Mouse (Mus musculus): ENCODE data around the gene Slirp. TPM values are rescaled to one million over a fixed set of nuclear protein-coding genes. Genes with fewer than 3 reads are reported as not detected.

Slirp gene
- total RNA-seq, 2 experiments from 2014 or later: 92.6 to 101 TPM

DNA sequence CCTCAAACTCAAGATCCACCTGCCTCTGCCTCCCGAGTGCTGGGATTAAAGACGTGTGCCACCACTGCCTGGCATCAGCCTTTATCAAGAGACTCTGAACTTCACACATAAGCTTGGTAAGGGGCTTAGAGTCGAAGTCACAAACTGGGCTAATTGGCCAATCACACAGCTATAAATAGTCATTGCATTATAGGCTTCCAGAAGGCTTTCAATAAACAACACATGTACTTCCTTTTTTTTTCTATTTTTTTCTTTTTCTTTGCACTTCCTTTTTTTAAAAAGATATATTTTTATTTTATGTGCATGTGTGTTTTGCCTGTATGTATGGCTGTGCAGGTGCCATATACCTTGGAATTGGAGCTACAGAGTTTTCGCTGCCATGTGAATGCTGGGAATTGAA is 28.3 kb upstream of the Slirp start:
- no peak for TF ChIP-seq CTCF (conservative IDR thresholded peaks at IDR 0.05)
- no peak overlapping the region for H3K4me3 ChIP-seq
- no peak overlapping the region for H3K27ac ChIP-seq
- DNase-seq (ENCODE audit: low spot score in 2 of 2): no peak

GRCm38 (mm10) chr12:87416690-87417089 is 27.0 kb upstream of the Slirp start:
- Histone ChIP-seq H3K4me3 (no peak overlapping the region), H3K27ac (no peak overlapping the region)
- peak; percentile 14 to 30 for DNase-seq (ENCODE audit: low spot score in 2 of 2)
- peak; percentile 83 for TF ChIP-seq CTCF (conservative IDR thresholded peaks at IDR 0.05)

- no peak overlapping the region for H3K27ac ChIP-seq
- no peak overlapping the region for H3K4me3 ChIP-seq
- TF ChIP-seq CTCF (conservative IDR thresholded peaks at IDR 0.05): no peak
- no peak for DNase-seq (ENCODE audit: low spot score in 2 of 2)
Measured at GRCm38 (mm10) chr12:87418921-87419320, 24.8 kb upstream of the Slirp start.

- TF ChIP-seq CTCF (conservative IDR thresholded peaks at IDR 0.05): no peak
- no peak overlapping the region for H3K27ac ChIP-seq
- no peak for DNase-seq (ENCODE audit: low spot score in 2 of 2)
- H3K4me3 ChIP-seq: no peak overlapping the region
Measured at GRCm38 (mm10) chr12:87419974-87420485, 23.7 kb upstream of the Slirp start.

DNA sequence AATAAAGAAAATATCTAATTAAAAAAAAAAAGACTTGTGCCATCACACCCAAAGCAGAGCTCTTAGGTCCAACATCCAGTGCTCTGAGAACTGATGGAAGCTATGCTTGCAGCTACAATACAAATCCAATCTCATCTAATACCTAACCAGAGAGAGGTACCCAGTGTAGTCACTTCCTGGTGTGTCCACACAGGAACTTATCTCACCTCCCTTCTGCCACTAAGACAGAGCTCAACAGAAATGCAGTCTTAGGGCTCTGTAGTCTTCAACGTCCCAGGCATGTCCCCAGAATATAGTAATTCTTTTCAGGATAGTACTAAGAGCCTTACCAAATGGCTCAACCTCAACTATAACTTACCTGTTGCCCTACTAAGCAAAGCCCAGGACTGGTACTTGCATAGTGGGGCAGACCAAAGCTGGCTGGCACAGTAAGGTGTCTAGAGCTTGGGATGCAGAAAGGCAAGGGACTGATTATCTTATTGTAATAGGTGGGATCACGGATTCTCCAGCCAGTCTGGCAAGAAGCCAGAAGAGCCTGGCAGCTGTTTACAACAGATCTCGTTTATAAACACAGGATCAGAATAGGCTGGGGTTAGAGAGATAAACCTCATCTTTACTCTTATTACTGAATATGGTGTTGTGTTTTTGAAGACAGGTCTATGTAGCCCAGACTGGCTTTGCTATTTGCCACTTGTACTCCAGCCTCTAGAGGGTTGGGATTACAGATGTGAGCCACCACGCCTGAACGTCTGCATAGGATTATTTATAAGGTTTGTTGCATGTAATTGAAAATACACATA is 21.8 kb upstream of the Slirp start:
- Histone ChIP-seq H3K27ac (no peak overlapping the region), H3K4me3 (no peak overlapping the region)
- no peak for DNase-seq (ENCODE audit: low spot score in 2 of 2)
- no peak for TF ChIP-seq CTCF (conservative IDR thresholded peaks at IDR 0.05)

- TF ChIP-seq CTCF (conservative IDR thresholded peaks at IDR 0.05): no peak
- no peak for DNase-seq (ENCODE audit: low spot score in 2 of 2)
- Histone ChIP-seq H3K27ac (no peak overlapping the region), H3K4me3 (no peak overlapping the region)
Measured at GRCm38 (mm10) chr12:87423700-87424099, 20.0 kb upstream of the Slirp start.

- TF ChIP-seq CTCF (conservative IDR thresholded peaks at IDR 0.05): no peak
- Histone ChIP-seq H3K27ac (no peak overlapping the region), H3K4me3 (no peak overlapping the region)
- DNase-seq (ENCODE audit: low spot score in 2 of 2): no peak
Measured at GRCm38 (mm10) chr12:87424516-87424915, 19.2 kb upstream of the Slirp start.

DNA sequence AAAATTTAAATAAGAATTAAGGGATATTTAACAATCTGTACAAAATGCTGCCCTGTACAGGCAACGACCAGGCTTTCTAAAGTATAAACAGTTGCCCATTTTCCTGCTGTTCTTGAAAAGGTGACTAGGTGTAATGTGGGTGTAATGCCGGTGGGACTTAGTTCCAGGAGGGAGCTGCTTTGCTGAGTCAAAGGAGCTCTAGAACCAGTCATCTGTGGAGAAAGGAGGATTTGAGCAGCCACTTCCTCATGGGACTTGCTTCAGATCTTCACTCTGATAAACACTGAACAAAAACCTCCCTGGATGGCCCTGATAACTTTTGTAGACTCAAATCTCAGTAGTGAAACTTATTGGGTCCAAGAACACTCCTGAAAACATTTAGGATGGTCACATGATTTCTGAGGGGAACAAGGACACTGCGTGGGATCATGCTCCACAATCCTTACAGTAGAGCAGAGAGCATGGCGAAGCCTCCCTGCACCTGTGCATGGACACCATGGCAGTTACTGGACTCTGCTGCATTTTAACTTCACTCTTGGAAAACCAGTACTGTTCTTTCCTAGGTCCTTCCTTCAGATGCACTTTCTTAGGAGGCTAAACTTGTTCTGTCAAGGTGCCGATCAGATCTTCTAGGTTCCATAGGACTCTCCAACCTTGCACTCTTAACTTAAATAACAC is 17.2 kb upstream of the Slirp start:
- DNase-seq (ENCODE audit: low spot score in 2 of 2): no peak
- Histone ChIP-seq H3K27ac (no peak overlapping the region), H3K4me3 (no peak overlapping the region)
- no peak for TF ChIP-seq CTCF (conservative IDR thresholded peaks at IDR 0.05)

- no peak for DNase-seq (ENCODE audit: low spot score in 2 of 2)
- TF ChIP-seq CTCF (conservative IDR thresholded peaks at IDR 0.05): no peak
- no peak overlapping the region for H3K4me3 ChIP-seq
- H3K27ac ChIP-seq: no peak overlapping the region
Measured at GRCm38 (mm10) chr12:87428295-87428694, 15.4 kb upstream of the Slirp start.

- no peak for DNase-seq (ENCODE audit: low spot score in 2 of 2)
- TF ChIP-seq CTCF (conservative IDR thresholded peaks at IDR 0.05): no peak
Measured at GRCm38 (mm10) chr12:87428885-87429284, 14.8 kb upstream of the Slirp start.

GRCm38 (mm10) chr12:87442177-87443114 is 1.2 kb upstream of the Slirp start:
- peak overlapping the region; percentile 98 for H3K4me3 ChIP-seq
- no peak for DNase-seq (ENCODE audit: low spot score in 2 of 2)
- TF ChIP-seq CTCF (conservative IDR thresholded peaks at IDR 0.05): no peak
- H3K27ac ChIP-seq: peak overlapping the region; percentile 87; the same call in 1 of the 2 replicates

More at GRCm38 (mm10) chr12:87428885-87429284, 14.8 kb upstream of the Slirp start:
- H3K27ac ChIP-seq: no peak overlapping the region
- no peak overlapping the region for H3K4me3 ChIP-seq

DNA sequence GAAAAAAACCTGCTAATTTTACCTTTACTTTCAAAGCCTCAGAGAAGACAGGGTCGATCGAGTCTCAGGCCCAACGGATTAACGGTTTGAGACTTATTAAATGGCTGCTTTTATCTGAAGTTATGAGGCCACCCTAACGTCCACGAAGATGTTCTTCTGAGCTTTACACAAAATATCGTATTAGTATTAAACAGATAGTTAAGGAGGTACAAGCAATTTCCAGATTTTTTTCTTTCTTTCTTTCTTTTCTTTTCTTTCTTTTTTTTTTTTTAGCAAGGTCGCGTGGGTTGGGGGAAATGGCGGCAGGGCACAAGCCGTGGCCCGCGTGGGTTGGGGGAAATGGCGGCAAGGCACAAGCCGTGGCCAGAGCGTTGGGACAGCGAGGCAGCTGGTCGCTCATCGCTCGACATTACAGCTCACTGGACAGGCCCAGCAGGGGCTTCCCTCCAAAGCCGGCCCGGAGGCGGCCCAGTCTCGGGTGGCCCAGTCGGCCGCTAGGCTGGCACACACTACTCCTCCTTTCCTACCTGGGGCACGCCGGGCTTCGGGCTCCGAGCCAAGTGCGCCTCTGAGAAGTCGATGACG is 489 bp upstream of the Slirp start:
- TF ChIP-seq CTCF (conservative IDR thresholded peaks at IDR 0.05): peak; percentile 30
- peak overlapping the region; percentile 87 for H3K27ac ChIP-seq
- peak overlapping the region; percentile 98 for H3K4me3 ChIP-seq
- no peak for DNase-seq (ENCODE audit: low spot score in 2 of 2)
